Mouse (Mus musculus) hindbrain, embryonic 14.5 days (tissue): ENCODE results near the gene Nipsnap2. TPM values are rescaled to one million over a fixed set of nuclear protein-coding genes. Genes with fewer than 3 reads are reported as not detected.

ENCODE experiments used
- ATAC-seq: fragments of 200-750 bp; cut with Nextera tagmentation; 2 replicates; pipeline ENCODE4 v1.8.0; 2017; ENCODE audit warnings: moderate number of reproducible peaks, mild to moderate bottlenecking, moderate TSS enrichment, moderate library complexity; ENCODE audit not compliant: low FRiP score
- DNase-seq: peaks from one replicate; pipeline ENCODE4 v3.0.0-alpha.2; 2015; ENCODE audit warnings: low spot score
- H3K27ac ChIP-seq: fragments of 300-500 bp; sonication (generic); 2 replicates; pipeline ENCODE4 v1.5.1; 2014; ENCODE audit warnings: mild to moderate bottlenecking, moderate library complexity
- H3K27me3 ChIP-seq: fragments of 300-500 bp; sonication (generic); 2 replicates; pipeline ENCODE4 v1.6.1; 2014; ENCODE audit warnings: mild to moderate bottlenecking, low read length, mixed read lengths; ENCODE audit not compliant: control insufficient read depth, insufficient read depth
- H3K36me3 ChIP-seq: fragments of 300-500 bp; sonication (generic); replicated peaks from 2 replicates; pipeline ENCODE4 v1.6.1; 2014; ENCODE audit not compliant: control insufficient read depth, insufficient read depth
- H3K4me1 ChIP-seq: fragments of 300-500 bp; sonication (generic); replicated peaks from 2 replicates; pipeline ENCODE4 v1.6.1; 2014; ENCODE audit warnings: antibody characterized with exemption, low read length, mixed read lengths; ENCODE audit not compliant: control insufficient read depth, insufficient read depth
- H3K4me2 ChIP-seq: fragments of 300-500 bp; sonication (generic); replicated peaks from 2 replicates; pipeline ENCODE4 v1.6.1; 2014; ENCODE audit warnings: mild to moderate bottlenecking, moderate library complexity
- H3K4me3 ChIP-seq: fragments of 300-500 bp; sonication (generic); replicated peaks from 2 replicates; pipeline ENCODE4 v1.5.1; 2014; ENCODE audit warnings: mild to moderate bottlenecking, low read length
- H3K9ac ChIP-seq: fragments of 300-500 bp; sonication (generic); 2 replicates; pipeline ENCODE4 v1.6.1; 2014
- H3K9me3 ChIP-seq: fragments of 300-500 bp; sonication (generic); 2 replicates; pipeline ENCODE4 v1.6.1; 2016; ENCODE audit warnings: low read length; ENCODE audit not compliant: control insufficient read depth
- WGBS: fragments of 180-500 bp; shearing (Covaris S2); extraction: QIAGEN DNeasy Blood & Tissue Kit; methylation state at CpG from one replicate; pipeline ENCODE4 v1.1.7; 2014; 5-methylcytosine and 5-hydroxymethylcytosine counted together
- polyA plus RNA-seq: library from polyadenylated mRNA; unstranded; fragments of >200 nt; fragmentation: Nextera tagmentation; extraction: Ambion mirVana; gene quantifications from 2 replicates; pipeline ENCODE4 v1.2.1, GENCODE M21; 2014

Nipsnap2 gene
- polyA plus RNA-seq, 1 experiment from 2014 or later = 89.1 TPM

DNA sequence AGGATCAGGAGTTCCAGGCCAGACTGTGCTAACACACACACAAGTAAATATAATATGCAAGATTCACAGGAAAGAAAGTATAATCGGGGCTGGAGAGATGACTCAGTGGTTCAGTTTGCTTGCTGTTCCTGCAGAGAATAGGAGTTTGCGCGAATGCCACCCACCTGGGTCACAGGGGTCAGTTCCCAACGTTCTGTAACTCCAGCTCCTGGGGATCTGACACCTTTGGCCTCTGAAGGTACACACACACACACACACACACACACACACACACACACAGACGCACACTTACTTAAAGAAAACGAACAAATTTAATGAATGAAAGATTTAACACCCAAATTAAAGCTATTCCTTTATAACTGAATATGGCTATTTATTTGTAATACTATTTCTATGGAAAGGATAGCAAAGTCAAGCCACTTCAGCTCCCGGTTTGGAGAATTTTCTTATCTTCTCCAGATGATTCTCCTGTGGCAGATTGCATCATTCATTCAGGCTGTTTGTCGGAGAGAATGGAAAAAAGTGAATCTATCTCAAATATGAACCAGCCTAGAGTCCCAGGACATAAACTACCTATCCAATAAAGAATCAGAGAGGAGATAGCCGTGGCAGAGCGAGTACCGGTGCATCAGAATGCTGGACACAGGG lies 53.6 kb downstream of the Nipsnap2 start:
- Histone ChIP-seq H3K4me3 (peak overlapping the region; percentile 38), H3K27ac (no peak overlapping the region), H3K9ac (peak overlapping the region; percentile 60), H3K27me3 (no peaks in the 10 kb centered on the region), H3K4me2 (peak overlapping the region; percentile 81), H3K4me1 (peaks cover 6% of the 10 kb centered on the region), H3K9me3 (no peaks in the 10 kb centered on the region), H3K36me3 (no peaks in the 10 kb centered on the region)
- ATAC-seq (no peak), DNase-seq (no peak)
- 46% methylated on average over 11 of the region's 11 CpGs for WGBS

DNA sequence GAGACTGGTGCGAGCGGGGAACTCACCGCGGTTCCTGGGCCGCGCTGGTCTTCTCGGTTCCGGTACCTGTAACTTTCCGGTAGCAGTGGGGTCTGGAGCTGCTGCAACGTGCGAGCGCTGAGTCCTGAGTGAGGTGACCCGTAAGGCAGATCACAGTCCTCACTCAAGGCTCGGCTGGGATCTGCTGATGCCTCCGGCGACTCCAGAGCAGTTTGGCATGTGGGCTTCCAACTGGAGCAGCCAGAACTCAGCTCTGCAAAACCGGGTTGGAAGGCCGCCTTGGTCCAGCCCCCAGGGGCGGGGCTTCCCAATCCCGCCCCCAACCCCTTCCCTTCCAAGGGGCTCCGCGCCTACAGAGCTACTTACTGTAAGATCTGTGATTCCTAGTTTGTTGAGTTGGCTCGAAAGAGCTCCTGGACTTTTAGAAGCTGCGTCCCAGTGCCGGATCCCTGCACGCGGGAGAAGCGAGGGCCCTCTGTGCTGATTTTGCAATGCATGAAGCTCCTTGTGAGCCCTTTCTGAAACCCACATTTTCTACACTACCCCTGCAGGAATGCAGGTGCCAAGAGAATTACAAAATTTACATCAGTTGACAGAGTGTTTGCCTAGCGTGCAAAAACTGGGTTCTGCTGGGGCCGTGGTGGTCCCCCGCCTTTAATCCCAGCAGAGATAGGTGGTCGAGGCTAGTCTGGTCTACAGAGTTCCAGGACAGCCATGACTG lies 54.3 kb downstream of the Nipsnap2 start:
- ATAC-seq = peak; percentile 89
- peak; percentile 78 for DNase-seq
- H3K27ac ChIP-seq = no peak overlapping the region

DNA sequence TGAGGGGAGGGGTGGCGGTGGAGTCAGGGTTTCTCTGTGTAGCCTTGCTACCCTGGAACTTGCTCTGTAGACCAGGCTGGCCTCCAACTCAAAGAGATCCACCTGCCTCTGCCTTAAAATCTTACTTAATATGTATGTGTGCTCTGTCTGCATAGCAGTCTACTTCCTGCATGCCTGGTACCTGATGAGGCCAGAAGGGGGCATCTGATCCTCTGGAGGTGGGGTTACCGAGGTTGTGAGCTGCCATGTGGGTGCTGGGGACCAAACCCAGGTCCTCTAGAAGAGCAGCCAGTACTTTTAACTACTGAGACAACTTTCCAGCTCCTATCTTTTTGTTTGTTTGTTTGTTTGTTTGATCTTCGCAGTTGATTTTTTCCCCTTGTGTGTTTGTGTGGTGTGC lies 55.3 kb downstream of the Nipsnap2 start:
- no peaks in the 10 kb centered on the region for H3K36me3 ChIP-seq
- no peak overlapping the region for H3K4me2 ChIP-seq
- peaks cover 6% of the 10 kb centered on the region for H3K4me1 ChIP-seq
- ATAC-seq (no peak), DNase-seq (no peak)
- no peak overlapping the region for H3K4me3 ChIP-seq
- H3K9me3 ChIP-seq = no peaks in the 10 kb centered on the region
- H3K27me3 ChIP-seq = no peaks in the 10 kb centered on the region
- H3K27ac ChIP-seq = no peak overlapping the region
- H3K9ac ChIP-seq = no peak overlapping the region
- 86% methylated on average over 3 of the region's 3 CpGs for WGBS

More for the DNA sequence above, 54.3 kb downstream of the Nipsnap2 start:
- Histone ChIP-seq H3K27me3 (no peaks in the 10 kb centered on the region), H3K4me3 (peak overlapping the region; percentile 38), H3K9me3 (no peaks in the 10 kb centered on the region), H3K4me1 (peaks cover 6% of the 10 kb centered on the region), H3K36me3 (no peaks in the 10 kb centered on the region), H3K9ac (peak overlapping the region; percentile 60), H3K4me2 (peak overlapping the region; percentile 81)
- 3% methylated on average over 32 of the region's 32 CpGs for WGBS

DNA sequence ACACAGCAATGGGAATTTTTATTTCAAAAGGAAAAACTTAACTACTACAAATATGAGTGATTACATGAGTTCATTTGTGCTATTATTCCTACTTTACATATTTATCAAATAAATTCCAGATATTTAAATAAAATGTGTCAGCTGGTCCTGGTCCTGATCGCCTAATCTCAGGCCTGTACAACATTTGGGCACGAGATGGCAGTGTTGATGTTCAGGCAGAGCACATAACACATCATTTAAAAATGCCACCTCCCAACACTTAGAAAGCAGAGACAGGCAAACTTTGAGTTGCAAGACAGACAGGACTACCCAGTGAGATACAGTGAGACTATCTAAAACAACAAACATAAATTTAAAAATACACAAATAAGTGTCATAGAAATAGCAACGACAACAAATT lies 57.3 kb downstream of the Nipsnap2 start:
- H3K4me1 ChIP-seq = peaks cover 13% of the 10 kb centered on the region
- no peak overlapping the region for H3K9ac ChIP-seq
- no peaks in the 10 kb centered on the region for H3K27me3 ChIP-seq
- DNase-seq (peak; percentile 48), ATAC-seq (no peak)
- H3K27ac ChIP-seq = no peak overlapping the region
- WGBS = 65% methylated on average over 3 of the region's 3 CpGs
- H3K9me3 ChIP-seq = no peaks in the 10 kb centered on the region
- no peaks in the 10 kb centered on the region for H3K36me3 ChIP-seq
- no peak overlapping the region for H3K4me2 ChIP-seq
- no peak overlapping the region for H3K4me3 ChIP-seq

DNA sequence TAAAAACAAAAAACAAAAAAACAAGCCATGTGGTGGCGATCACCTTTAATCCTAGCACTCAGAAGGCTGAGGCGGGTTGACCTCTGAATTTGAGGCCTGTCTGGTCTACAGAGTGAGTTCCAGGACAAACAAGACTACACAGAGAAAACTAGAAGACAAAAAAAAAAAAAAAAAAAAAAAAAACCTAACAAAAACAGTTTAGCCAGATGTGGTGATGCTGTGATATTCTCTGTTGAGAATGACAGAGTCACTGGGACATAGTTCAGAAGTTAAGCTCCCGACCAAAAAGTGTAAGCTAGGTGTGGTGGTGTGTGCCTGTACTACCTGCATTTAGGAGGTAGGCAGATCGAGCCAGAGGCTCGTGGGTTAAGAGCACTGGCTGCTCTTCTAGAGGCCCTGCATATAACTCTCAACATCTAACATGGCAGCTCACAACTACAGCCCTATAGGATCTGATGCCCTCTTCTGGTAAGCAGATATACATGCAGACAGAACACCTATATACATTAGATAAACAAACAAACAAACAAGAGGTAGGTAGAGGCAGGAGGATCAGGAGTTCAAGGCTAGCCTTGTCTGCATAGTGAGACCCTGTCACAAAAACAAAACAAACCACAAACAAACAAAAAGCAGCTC lies 60.5 kb downstream of the Nipsnap2 start:
- Histone ChIP-seq H3K9ac (no peak overlapping the region), H3K36me3 (peaks cover 20% of the 10 kb centered on the region), H3K4me3 (no peak overlapping the region), H3K4me2 (no peak overlapping the region), H3K4me1 (peaks cover 14% of the 10 kb centered on the region), H3K27me3 (no peaks in the 10 kb centered on the region), H3K27ac (no peak overlapping the region), H3K9me3 (no peaks in the 10 kb centered on the region)
- WGBS = 93% methylated on average over 5 of the region's 5 CpGs
- DNase-seq = no peak
- ATAC-seq = no peak

DNA sequence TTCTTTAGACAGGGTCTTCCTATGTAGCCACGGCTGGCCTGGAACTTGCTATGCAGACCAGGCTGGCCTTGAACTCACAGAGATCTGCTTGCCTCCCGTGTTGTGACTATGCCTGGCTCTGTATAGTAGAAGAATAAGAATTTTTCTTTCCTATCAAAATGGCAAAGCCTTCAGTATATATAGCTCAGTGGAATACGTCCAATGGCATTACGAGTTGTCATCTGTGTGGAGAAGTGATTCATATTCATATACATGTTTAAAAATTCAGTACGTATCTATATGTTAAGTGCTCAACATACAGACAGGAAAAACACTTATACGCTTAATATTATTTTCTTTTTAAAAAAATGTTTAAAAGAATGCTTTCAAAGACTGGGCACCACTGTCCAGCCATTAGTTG lies 61.3 kb downstream of the Nipsnap2 start:
- peak overlapping the region; percentile 99 for H3K27ac ChIP-seq
- peak overlapping the region; percentile 96 for H3K9ac ChIP-seq
- peak overlapping the region; percentile 97 for H3K4me3 ChIP-seq
- no peaks in the 10 kb centered on the region for H3K9me3 ChIP-seq
- DNase-seq = no peak
- no peak for ATAC-seq
- H3K36me3 ChIP-seq = peaks cover 26% of the 10 kb centered on the region
- peak overlapping the region; percentile 77 for H3K4me2 ChIP-seq
- peaks cover 14% of the 10 kb centered on the region for H3K4me1 ChIP-seq
- WGBS = 76% methylated on average over 6 of the region's 6 CpGs
- H3K27me3 ChIP-seq = no peaks in the 10 kb centered on the region

DNA sequence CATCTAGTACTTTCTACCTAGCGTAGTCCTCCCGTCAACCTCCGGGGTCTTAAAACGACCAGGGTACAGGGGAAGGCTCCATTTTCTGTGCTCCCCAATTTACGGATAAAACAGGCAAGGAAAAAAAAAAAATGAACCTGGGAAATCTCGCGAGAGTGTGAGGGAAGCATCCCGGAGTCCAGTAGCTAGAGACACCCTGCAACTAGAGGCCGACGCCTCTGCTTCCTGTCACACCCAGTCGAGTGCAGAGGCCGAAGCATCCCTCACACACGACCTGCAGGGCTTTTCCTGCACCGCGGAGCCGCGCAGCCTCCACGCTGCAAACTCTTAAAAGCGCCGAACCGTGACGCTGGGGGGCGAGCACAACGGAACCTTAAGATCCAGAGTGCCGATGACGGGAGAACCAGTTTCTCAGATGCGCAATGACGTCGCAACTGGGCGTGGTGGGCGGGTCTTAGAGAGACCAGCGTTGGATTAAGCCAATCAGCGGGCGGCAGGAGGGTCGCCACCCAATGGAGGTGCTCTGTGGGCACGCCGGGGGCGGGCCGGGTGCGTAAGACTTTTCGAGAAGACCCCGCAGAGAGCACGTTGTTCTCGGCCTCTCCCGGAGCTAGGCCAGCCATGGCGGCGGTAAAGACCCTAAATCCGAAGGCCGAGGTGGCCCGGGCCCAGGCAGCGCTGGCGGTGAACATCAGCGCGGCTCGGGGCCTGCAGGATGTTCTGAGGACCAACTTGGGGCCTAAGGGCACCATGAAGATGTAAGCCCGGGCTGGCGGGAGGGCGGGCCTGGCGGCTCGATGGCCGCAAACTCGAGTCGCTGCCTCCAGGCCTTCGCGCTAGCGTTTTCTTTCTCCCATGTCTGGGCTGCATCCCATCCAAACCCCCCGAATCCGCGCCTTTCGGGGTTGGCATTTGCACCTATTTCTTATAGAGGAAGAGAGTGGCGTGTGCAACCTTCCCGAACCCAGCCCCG lies 62.2 kb downstream of the Nipsnap2 start, which contains the start of gene Psph:
Psph (minus strand) TSS at position 632 of the 973 bp plus-strand sequence.
- H3K4me2 ChIP-seq = peak within 1 kb of the TSS; percentile 77
- H3K27ac ChIP-seq = peak within 1 kb of the TSS; percentile 99
- ATAC-seq (peak; percentile 99), DNase-seq (peak; percentile 99)
- peaks cover 36% of the 10 kb centered on the region for H3K36me3 ChIP-seq
- H3K9ac ChIP-seq = peak within 1 kb of the TSS; percentile 96
- H3K4me1 ChIP-seq = peaks cover 14% of the 10 kb centered on the region
- peak within 1 kb of the TSS; percentile 97 for H3K4me3 ChIP-seq
- H3K27me3 ChIP-seq = no peaks in the 10 kb centered on the region
- H3K9me3 ChIP-seq = no peaks in the 10 kb centered on the region
- under 1% methylated on average over 73 of the region's 73 CpGs for WGBS

DNA sequence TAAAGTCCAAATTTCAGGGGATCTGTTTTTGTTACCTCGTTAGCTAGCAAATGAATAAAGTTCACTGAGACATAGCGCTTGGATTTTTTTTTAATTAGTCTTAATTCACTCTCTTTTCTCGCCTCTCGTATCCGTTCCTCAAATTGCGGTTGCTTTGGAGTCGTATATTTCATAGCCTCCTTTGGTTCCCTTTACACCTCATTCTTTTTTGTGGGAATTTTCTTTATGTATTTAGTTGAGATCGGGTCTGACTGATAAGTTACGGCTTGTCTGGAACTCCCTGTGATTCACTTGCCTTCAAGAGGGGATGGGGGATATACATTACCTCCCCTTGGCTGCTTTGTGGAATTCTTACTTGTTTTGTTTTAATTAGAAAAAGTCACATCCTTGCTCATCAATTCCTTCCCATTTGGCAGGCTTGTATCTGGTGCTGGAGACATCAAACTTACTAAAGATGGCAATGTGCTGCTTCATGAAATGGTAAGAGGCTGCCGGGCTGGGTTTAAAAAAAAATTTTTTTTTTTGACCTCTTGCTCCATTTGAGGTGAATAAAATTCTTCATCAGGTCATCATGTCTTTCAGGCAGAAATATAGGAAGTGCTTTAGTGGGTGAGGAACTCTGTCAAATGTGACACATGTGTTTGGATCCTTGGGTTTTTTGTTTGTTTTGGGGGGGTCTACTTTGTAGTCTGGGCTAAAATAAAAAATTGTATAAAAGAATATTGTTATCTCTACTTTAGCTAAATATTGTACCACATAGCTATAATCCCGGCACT lies 63.1 kb downstream of the Nipsnap2 start:
- DNase-seq (no peak), ATAC-seq (no peak)
- Histone ChIP-seq H3K9me3 (no peaks in the 10 kb centered on the region), H3K4me3 (peak overlapping the region; percentile 97), H3K27ac (no peak overlapping the region; the same call in 1 of the 2 replicates), H3K36me3 (peaks cover 45% of the 10 kb centered on the region), H3K4me1 (peaks cover 14% of the 10 kb centered on the region), H3K4me2 (peak overlapping the region; percentile 77), H3K27me3 (no peaks in the 10 kb centered on the region), H3K9ac (peak overlapping the region; percentile 96)
- 15% methylated on average over 11 of the region's 11 CpGs for WGBS
